Mouse (Mus musculus) embryonic stem cell, embryonic (primary cell): ENCODE data around the gene Spire2.
"Not testable (repeated sequence)": the region's sequence is repeated elsewhere in the genome, so short reads cannot be mapped to it uniquely, and the experiment has no call there.

Experiments
- CTCF ChIA-PET, 4 experiments: fragments of 300-600 bp in 2 of 4; fragments of 350-600 bp in 2 of 4; sonication (Branson Sonifier 250); formaldehyde crosslinking; loops; one replicate each; lab custom pipeline; 2022; ENCODE audit warnings: inconsistent platforms in 2 of 4; lab: Charles Lee
- POLR2A ChIA-PET, 4 experiments: fragments of 300-600 bp in 2 of 4; fragments of 350-600 bp in 2 of 4; sonication (Branson Sonifier 250); formaldehyde crosslinking; loops; one replicate each; lab custom pipeline; 2022; ENCODE audit warnings: antibody characterized with exemption in 4 of 4, inconsistent platforms in 1 of 4; lab: Charles Lee

Gene Spire2

DNA sequence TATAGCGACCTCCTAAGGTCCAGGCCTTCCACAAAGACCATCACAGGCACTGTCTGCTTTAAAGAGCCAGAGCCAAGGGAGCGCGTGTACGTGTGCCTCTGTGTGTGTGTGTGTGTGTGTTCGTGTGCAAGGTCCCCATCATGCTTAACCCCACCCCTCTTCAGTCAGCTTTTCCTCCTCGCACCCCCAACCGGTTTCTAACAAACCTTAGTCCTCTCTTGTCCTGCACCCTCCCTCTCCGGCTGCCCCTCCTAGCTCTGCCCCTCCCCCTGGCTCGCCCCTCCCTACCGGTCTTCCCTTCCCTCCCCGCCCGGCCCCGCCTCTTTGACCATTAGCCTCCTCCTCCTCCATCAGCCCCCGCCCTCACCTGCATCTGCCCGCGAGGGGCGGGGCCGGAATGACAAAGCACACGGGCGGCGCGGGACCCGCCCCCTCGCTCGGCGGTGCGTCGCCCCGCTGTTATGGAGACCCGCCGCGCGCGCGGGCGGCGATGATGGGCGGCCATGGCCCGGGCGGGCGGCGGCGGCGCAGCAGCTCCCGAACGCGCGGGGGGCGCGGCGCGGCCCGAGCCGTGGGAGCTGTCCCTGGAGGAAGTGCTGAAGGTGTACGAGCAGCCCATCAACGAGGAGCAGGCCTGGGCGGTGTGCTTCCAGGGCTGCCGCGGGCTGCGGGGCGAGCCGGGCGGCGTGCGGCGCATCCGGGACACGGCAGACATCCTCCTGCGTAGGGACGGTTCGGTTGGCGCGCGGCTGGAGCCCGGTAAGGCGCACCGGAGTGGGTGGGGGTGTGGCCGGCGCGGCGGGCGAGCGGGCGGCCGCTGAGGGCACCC, at the start of gene Spire2:
Gene Spire2 (plus strand): TSS at position 452 of the 829 bp plus-strand sequence.
- CTCF ChIA-PET: interaction anchor here (0.6 to 2.9 kb wide), 13 partner anchors 8 to 120 kb away, joined by 3 to 28 read pairs (median 3); partner anchors contain the start of genes Chmp1a (in 1 of the 4), Mc1r (in 1 of the 4) and Spata33 (in 1 of the 4)
- POLR2A ChIA-PET: interaction anchor here (0.5 to 1.9 kb wide), 31 partner anchors 9 to 812 kb away, joined by 3 to 15 read pairs (median 4); partner anchors contain the start of genes Tcf25 (in 3 of the 4), Chmp1a (in 1 of the 4), Spata2l (in 1 of the 4) and Spata33 (in 1 of the 4)

DNA sequence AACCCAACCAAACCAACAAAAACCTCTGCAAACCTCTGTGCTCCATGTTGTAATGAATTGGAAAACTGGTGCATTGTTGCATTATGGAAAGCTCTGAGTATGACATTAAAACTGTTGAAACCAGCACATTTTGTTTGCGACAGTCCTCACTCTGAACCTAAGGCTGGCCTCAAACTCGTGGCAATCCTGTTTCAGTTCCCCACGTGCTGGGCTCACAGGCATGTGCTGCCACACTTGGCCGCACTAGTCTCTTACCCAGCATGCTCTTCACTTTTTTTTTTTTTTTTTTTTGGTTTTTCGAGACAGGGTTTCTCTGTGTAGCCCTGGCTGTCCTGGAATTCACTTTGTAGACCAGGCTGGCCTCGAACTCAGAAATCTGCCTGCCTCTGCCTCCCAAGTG, 49.5 kb upstream of the Spire2 start:
- CTCF ChIA-PET: not testable (repeated sequence)
- POLR2A ChIA-PET: interaction anchor here in 1 of 4 experiments (0.6 to 0.8 kb wide), 4 partner anchors 49 to 124 kb away, joined by 3 to 5 read pairs (median 4); partner anchors contain the start of gene Mc1r

GRCm38 (mm10) chr8:123283991-123284390, 48.5 kb upstream of the Spire2 start:
- POLR2A ChIA-PET: interaction anchor here in 1 of 4 experiments (1.1 kb wide), 1 partner anchor 30 kb away, joined by 3 read pairs; the partner anchor contains the start of genes Vps9d1 and Zfp276
- CTCF ChIA-PET: interaction anchor here in 1 of 4 experiments (0.5 to 0.7 kb wide), 2 partner anchors 18 to 82 kb away, joined by 3 read pairs; no protein-coding TSS in a partner anchor

- POLR2A ChIA-PET: interaction anchor here in 1 of 4 experiments (1.1 kb wide), 1 partner anchor 30 kb away, joined by 3 read pairs; the partner anchor contains the start of genes Vps9d1 and Zfp276
- CTCF ChIA-PET: interaction anchor here in 1 of 4 experiments (0.7 kb wide), 1 partner anchor 82 kb away, joined by 3 read pairs; no protein-coding TSS in a partner anchor
Observed at GRCm38 (mm10) chr8:123284493-123284892, 48.0 kb upstream of the Spire2 start.

GRCm38 (mm10) chr8:123287362-123287761, 45.2 kb upstream of the Spire2 start:
- ChIA-PET CTCF (interaction anchor here in 1 of 4 experiments (0.6 kb wide), 1 partner anchor 12 kb away, joined by 3 read pairs; no protein-coding TSS in a partner anchor), POLR2A (interaction anchor here in 2 of 4 experiments (0.8 to 1.6 kb wide), 2 partner anchors 33 to 54 kb away, joined by 3 read pairs; partner anchors contain the start of genes Vps9d1 (in 1 of the 2) and Zfp276 (in 1 of the 2))

GRCm38 (mm10) chr8:123290166-123290565, 42.3 kb upstream of the Spire2 start:
- ChIA-PET CTCF (interaction anchor here (0.5 to 2.6 kb wide), 79 partner anchors 9 to 1670 kb away, joined by 3 to 28 read pairs (median 4); partner anchors contain the start of genes Spata2l (in 4 of the 4), Chmp1a (in 2 of the 4), Spata33 (in 2 of the 4) and Cbfa2t3 (in 1 of the 4)), POLR2A (interaction anchor here (0.6 to 2.5 kb wide), 19 partner anchors 9 to 847 kb away, joined by 3 to 10 read pairs (median 5); partner anchors contain the start of genes Spata2l (in 1 of the 4), Tcf25 (in 1 of the 4), Vps9d1 (in 1 of the 4) and Zfp276 (in 1 of the 4))

DNA sequence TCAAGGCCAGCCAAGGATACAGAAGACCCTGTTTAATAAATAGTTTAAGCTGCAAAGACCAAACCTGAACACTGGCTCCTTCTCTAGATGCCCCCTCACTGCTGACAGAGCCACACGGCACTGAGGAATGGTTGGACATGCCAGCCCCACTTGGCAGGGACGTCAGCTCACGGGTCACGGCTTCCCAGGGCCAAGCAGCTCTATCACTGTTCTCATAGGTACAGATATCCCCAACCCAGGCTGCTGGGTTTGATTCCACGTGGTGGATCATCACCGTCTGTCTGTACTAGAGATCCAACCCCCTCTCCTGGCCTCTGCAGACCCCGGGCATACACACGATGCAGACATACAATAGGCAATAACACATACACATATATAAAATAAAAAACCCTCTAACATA, 41.8 kb upstream of the Spire2 start:
- ChIA-PET POLR2A (interaction anchor here in 3 of 4 experiments (0.6 to 2.5 kb wide), 14 partner anchors 9 to 847 kb away, joined by 3 to 10 read pairs (median 5); partner anchors contain the start of genes Spata2l (in 1 of the 3), Tcf25 (in 1 of the 3), Vps9d1 (in 1 of the 3) and Zfp276 (in 1 of the 3)), CTCF (interaction anchor here (0.5 to 2.6 kb wide), 40 partner anchors 9 to 1379 kb away, joined by 3 to 28 read pairs (median 4); partner anchors contain the start of genes Chmp1a (in 2 of the 4), Spata33 (in 2 of the 4), Gas8 (in 1 of the 4) and Mc1r (in 1 of the 4))

- ChIA-PET CTCF (interaction anchor here (0.7 to 2.6 kb wide), 9 partner anchors 35 to 510 kb away, joined by 3 to 28 read pairs (median 5); no protein-coding TSS in a partner anchor), POLR2A (interaction anchor here in 3 of 4 experiments (0.7 to 2.5 kb wide), 4 partner anchors 13 to 184 kb away, joined by 3 to 10 read pairs (median 6); no protein-coding TSS in a partner anchor)
Observed at GRCm38 (mm10) chr8:123291716-123292115, 40.8 kb upstream of the Spire2 start.

DNA sequence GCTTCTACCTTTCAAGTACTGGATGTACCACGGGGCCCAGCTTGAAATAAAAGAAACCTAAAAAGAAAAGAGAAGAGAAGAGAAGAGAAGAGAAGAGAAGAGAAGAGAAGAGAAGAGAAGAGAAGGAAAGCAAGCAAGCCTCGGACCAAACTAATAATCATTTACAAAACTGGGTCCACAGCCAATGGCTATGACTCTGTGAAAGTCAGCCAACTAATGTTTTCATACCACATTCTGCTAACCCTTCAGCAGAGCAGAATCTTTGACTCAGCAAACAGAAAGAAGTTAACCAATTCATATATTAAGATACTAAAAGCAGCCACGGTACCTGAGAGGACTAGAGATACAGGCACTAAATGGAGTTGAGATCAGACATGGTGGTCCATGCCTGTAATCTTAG, 40.2 kb upstream of the Spire2 start:
- CTCF ChIA-PET: interaction anchor here (0.7 kb wide), 7 partner anchors 34 to 511 kb away, joined by 3 to 5 read pairs (median 4); no protein-coding TSS in a partner anchor
- POLR2A ChIA-PET: interaction anchor here in 3 of 4 experiments (0.7 to 1.2 kb wide), 3 partner anchors 12 to 145 kb away, joined by 3 to 9 read pairs (median 4); no protein-coding TSS in a partner anchor

GRCm38 (mm10) chr8:123292785-123293184, 39.7 kb upstream of the Spire2 start:
- ChIA-PET CTCF (no interaction called here), POLR2A (interaction anchor here in 1 of 4 experiments (1.2 to 1.3 kb wide), 2 partner anchors 11 to 12 kb away, joined by 4 read pairs; no protein-coding TSS in a partner anchor)

- CTCF ChIA-PET: interaction anchor here in 1 of 4 experiments (0.6 kb wide), 1 partner anchor 37 kb away, joined by 4 read pairs; no protein-coding TSS in a partner anchor
- POLR2A ChIA-PET: interaction anchor here in 1 of 4 experiments (2.5 kb wide), 1 partner anchor 11 kb away, joined by 6 read pairs; no protein-coding TSS in a partner anchor
Observed at GRCm38 (mm10) chr8:123298301-123298700, 34.2 kb upstream of the Spire2 start.

GRCm38 (mm10) chr8:123308738-123309137, 23.8 kb upstream of the Spire2 start:
- CTCF ChIA-PET: interaction anchor here in 2 of 4 experiments (0.7 to 1.6 kb wide), 7 partner anchors 10 to 536 kb away, joined by 3 to 5 read pairs (median 3); no protein-coding TSS in a partner anchor
- POLR2A ChIA-PET: interaction anchor here in 2 of 4 experiments (1.4 to 1.7 kb wide), 4 partner anchors 9 to 134 kb away, joined by 3 to 6 read pairs (median 4); no protein-coding TSS in a partner anchor

- CTCF ChIA-PET: interaction anchor here in 3 of 4 experiments (0.6 to 1.5 kb wide), 3 partner anchors 17 to 198 kb away, joined by 3 to 4 read pairs (median 4); partner anchors contain the start of gene Dbndd1 (in 1 of the 3)
- POLR2A ChIA-PET: interaction anchor here in 2 of 4 experiments (0.6 to 2.6 kb wide), 7 partner anchors 14 to 273 kb away, joined by 3 to 7 read pairs (median 3); partner anchors contain the start of genes Chmp1a (in 1 of the 2), Spata33 (in 1 of the 2) and Tcf25 (in 1 of the 2)
Observed at GRCm38 (mm10) chr8:123317781-123318466, 14.6 kb upstream of the Spire2 start.

DNA sequence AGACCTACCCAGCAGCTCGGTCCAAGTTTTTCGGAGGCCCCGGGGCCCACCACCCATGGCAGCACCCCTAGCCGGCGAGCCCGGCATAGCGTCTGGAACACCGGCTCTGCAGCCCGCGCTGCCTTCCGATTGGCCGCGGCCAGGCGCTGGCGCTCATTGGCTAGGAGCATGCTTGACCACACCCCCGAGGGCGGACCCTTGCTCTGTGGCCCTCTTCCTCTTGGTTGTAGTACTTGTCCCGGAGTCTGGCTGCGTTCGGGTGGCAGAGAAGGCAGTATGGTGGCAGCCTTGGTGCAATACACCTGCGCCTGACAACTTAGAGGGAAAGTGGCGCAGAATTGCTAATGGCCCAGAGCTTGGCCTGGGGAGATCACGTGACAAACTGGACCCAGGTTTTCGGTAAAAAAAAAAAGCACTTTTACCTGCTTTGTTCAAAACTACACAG, 14.0 kb upstream of the Spire2 start, which contains the start of gene Fanca:
Gene Fanca (minus strand): TSS at position 110 of the 445 bp plus-strand sequence.
- ChIA-PET CTCF (interaction anchor here in 3 of 4 experiments (0.6 to 2.2 kb wide), 5 partner anchors 10 to 197 kb away, joined by 3 to 9 read pairs (median 4); partner anchors contain the start of genes Dbndd1 (in 1 of the 3) and Mc1r (in 1 of the 3)), POLR2A (interaction anchor here in 3 of 4 experiments (0.6 to 2.6 kb wide), 8 partner anchors 15 to 1459 kb away, joined by 3 to 7 read pairs (median 4); partner anchors contain the start of genes Chmp1a (in 1 of the 3), Spata33 (in 1 of the 3) and Tcf25 (in 1 of the 3))

GRCm38 (mm10) chr8:123319522-123320164, 12.9 kb upstream of the Spire2 start:
- ChIA-PET CTCF (interaction anchor here (0.6 to 2.2 kb wide), 16 partner anchors 12 to 87 kb away, joined by 3 to 9 read pairs (median 4); partner anchors contain the start of genes Mc1r (in 2 of the 4), Spata2l (in 1 of the 4) and Spire2 (in 1 of the 4)), POLR2A (interaction anchor here in 3 of 4 experiments (0.6 to 2.6 kb wide), 11 partner anchors 12 to 736 kb away, joined by 3 to 7 read pairs (median 4); partner anchors contain the start of genes Tcf25 (in 2 of the 3) and Spire2 (in 1 of the 3))
